Mouse (Mus musculus): ENCODE results near the gene Pcdh7. TPM values are rescaled to one million over a fixed set of nuclear protein-coding genes. Genes with fewer than 3 reads are reported as not detected.
"Not testable (repeated sequence)": the region's sequence is repeated elsewhere in the genome, so short reads cannot be mapped to it uniquely, and the experiment has no call there.

Gene Pcdh7
- polyA plus RNA-seq (2015; fragmentation: Nextera tagmentation; extraction: Ambion mirVana), result 11.3 and 11.7 TPM in 2 replicates

DNA sequence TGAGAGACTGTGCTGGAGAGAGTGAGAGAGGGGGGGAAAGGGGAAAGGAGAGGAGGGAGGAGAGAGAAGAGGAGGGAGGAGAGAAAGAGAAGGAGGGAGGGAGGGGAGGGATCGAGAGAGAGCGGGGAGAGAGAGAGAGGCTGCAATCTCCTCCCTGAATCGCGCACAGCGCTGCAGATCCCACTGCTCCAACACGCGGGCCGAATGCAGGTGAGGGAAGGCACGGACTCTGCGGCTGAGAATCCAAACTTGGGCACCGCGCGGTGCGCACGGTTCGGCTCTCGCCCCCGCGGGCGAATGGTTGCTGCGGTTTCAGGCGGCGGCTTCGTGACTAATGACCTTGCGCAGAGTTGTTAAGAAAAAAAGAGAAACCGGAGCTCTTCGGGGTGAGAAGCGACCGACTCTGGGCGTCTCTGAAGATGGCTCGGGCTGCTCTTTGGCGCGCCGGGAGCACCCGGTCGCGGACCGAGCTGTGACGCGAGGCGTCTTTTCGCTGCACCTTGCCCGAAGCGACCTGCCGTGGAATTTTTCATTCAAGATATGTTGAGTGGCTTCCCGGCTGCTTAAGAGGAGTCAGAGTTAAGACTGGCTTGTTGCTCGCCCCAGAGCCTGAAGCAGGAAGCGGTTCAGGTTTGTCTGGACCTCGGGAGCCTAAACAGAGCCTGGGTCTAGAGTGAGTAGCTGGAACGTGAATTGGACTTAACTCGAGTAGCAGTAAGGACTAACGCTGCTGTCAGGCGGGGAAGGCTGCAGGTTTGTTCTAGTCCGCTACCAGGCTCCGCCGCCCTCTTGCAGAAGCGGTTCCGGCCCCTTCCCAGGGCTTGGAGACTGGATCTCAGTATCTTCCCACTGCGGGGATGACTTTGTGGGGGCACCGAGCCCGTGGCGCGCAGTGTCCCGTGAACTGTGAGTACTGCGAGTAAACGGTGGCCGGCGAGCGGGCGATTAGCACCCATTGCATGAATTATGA, at the start of gene Pcdh7:
Gene Pcdh7 (plus strand): TSS at position 62 of the 970 bp plus-strand sequence.
- peak within 1 kb of the TSS; percentile 65 for H3K9ac ChIP-seq
- peak within 1 kb of the TSS; percentile 69 for H3K4me3 ChIP-seq (replicated peaks)
- peak within 1 kb of the TSS; percentile 93 for H3K4me2 ChIP-seq (replicated peaks)
- under 1% methylated on average over 69 of the region's 70 CpGs for WGBS
- no peaks in the 10 kb centered on the region for H3K36me3 ChIP-seq
- ATAC-seq (ENCODE audit: insufficient number of reproducible peaks, low FRiP score, low TSS enrichment, low read depth), result peak; percentile 65
- H3K27ac ChIP-seq (replicated peaks), result peak within 1 kb of the TSS; percentile 97
- no peaks in the 10 kb centered on the region for H3K9me3 ChIP-seq (replicated peaks)
- no peaks in the 10 kb centered on the region for H3K27me3 ChIP-seq
- H3K4me1 ChIP-seq, result peaks cover 34% of the 10 kb centered on the region

DNA sequence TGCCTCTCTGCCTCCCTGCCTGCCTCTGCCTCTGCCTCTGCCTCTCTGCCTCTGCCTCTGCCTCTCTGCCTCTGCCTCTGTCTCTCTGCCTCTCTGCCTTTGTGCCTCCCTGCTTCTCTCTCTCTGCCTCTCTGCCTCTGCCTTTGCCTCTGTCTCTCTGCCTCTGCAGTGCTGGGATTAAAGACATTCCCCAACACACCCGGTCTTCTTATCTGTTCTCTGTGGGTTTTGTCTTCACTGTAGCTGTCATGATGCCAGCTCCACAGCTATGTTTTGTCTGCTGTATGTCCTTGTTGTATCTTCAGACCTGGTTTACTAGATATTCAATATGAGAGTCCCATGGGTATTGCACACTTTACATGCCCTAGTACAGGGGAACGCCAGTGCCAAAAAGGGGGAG, 40.8 kb upstream of the Pcdh7 start:
- H3K27ac ChIP-seq (replicated peaks); H3K27me3 ChIP-seq; H3K4me1 ChIP-seq; H3K4me2 ChIP-seq (replicated peaks); H3K9ac ChIP-seq; H3K4me3 ChIP-seq (replicated peaks); H3K9me3 ChIP-seq (replicated peaks); H3K36me3 ChIP-seq; ATAC-seq (ENCODE audit: insufficient number of reproducible peaks, low FRiP score, low TSS enrichment, low read depth): not testable (repeated sequence)
- WGBS, result 56% methylated on average over 2 of the region's 2 CpGs

DNA sequence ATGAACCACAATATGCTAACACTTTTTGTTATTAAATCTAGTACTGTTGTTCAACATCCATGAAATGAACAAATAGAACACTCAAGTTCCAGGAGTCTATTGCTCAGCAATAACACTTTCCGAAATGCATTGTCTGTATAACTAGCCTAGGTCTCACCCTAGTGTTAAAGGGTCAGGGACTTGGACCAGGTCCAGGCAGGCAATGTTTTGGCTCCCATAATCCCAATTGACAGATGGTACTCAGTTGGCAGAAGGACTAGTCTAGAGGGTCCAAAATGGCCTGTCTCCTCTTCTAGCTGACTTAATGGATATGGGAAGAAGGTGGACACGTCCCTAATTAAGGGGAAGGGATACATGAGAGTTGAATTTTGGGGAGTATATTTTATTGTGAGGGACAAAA, 9.4 kb upstream of the Pcdh7 start:
- Histone ChIP-seq H3K9ac (no peak overlapping the region), H3K27ac (replicated peaks) (no peak overlapping the region), H3K36me3 (no peaks in the 10 kb centered on the region), H3K9me3 (replicated peaks) (no peaks in the 10 kb centered on the region), H3K4me2 (replicated peaks) (no peak overlapping the region), H3K27me3 (no peaks in the 10 kb centered on the region), H3K4me3 (replicated peaks) (no peak overlapping the region), H3K4me1 (no peaks in the 10 kb centered on the region)
- ATAC-seq (ENCODE audit: insufficient number of reproducible peaks, low FRiP score, low TSS enrichment, low read depth), result no peak
- 72% methylated on average over 2 of the region's 2 CpGs for WGBS

DNA sequence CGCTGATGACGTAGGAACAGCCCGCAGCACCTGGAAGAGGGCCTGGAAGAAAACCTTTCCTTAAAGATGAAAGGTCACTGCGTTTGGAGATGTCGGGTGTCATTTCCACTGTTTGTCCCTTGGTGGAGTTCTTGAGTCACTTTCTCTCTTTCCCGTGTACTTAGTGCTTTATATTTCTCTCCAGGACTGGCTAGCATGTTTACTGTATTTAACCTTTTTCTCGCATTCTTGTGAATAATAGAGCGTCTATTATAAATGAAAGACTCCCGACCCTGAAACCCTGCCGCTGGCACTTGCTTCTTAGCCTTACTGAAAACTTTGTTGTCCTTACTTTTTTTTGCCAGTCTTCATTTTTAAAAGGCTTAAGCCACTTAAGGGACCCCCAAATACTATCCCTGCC, 3.8 kb upstream of the Pcdh7 start:
- Histone ChIP-seq H3K4me1 (0 out of 2 replicates have a peak, but pooled peaks cover 4% of the 10 kb centered on the region), H3K4me2 (replicated peaks) (peak overlapping the region; percentile 93), H3K9me3 (replicated peaks) (no peaks in the 10 kb centered on the region), H3K9ac (no peak overlapping the region), H3K27ac (replicated peaks) (no peak overlapping the region; the same call in 1 of the 2 replicates), H3K4me3 (replicated peaks) (peak overlapping the region; percentile 69), H3K36me3 (no peaks in the 10 kb centered on the region), H3K27me3 (no peaks in the 10 kb centered on the region)
- ATAC-seq (ENCODE audit: insufficient number of reproducible peaks, low FRiP score, low TSS enrichment, low read depth), result no peak
- WGBS, result 1% methylated on average over 10 of the region's 10 CpGs

DNA sequence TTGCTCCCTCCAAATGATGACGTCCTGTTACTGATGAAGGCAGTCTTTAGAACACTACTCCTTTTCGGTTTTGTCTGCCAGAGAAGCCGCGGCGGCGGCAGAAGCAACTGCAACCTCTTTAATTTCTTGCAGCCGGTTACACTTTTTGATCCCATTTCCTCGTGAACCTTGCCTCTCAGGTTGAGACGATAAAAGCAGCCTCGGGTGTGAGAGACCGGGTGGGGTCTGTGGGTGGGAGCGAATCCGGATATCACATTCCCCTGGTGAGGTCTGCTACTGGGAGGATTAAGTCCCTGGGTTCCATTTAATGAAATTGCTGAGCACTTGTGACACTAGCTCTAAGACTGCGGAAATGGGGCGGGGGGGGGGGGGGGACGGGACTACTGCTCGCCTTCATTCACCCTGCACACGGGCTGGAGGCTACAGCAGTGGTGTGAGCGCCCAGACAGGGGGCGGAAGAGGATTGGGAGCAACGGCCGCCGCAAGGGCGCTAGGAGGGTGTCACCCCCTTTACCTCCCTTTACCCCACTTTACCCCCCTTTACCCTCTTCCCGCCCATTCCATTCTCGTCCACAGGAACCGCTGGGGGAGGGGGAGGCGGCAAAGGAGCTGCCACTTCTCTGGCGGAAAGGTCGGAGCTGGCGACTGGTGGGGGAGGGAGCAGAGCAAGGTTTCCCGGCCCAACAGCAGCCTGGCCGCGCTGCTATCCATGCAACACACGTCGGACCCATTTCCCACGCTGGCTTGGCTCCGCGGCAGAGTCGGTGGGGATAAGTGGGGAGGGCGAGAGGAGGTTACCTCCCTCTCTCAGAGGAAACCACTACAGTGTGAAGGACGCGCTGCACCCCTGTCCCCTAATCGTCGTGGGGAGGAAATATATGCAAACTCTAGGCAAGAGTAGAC, 2.9 kb upstream of the Pcdh7 start:
- WGBS, result under 1% methylated on average over 42 of the region's 45 CpGs
- Histone ChIP-seq H3K36me3 (no peaks in the 10 kb centered on the region), H3K27ac (replicated peaks) (peak overlapping the region; percentile 97), H3K4me3 (replicated peaks) (peak overlapping the region; percentile 69), H3K9ac (peak overlapping the region; percentile 65), H3K4me2 (replicated peaks) (peak overlapping the region; percentile 93), H3K9me3 (replicated peaks) (no peaks in the 10 kb centered on the region), H3K4me1 (peaks cover 13% of the 10 kb centered on the region; the same call in 1 of the 2 replicates), H3K27me3 (no peaks in the 10 kb centered on the region)
- ATAC-seq (ENCODE audit: insufficient number of reproducible peaks, low FRiP score, low TSS enrichment, low read depth), result peak; percentile 27

DNA sequence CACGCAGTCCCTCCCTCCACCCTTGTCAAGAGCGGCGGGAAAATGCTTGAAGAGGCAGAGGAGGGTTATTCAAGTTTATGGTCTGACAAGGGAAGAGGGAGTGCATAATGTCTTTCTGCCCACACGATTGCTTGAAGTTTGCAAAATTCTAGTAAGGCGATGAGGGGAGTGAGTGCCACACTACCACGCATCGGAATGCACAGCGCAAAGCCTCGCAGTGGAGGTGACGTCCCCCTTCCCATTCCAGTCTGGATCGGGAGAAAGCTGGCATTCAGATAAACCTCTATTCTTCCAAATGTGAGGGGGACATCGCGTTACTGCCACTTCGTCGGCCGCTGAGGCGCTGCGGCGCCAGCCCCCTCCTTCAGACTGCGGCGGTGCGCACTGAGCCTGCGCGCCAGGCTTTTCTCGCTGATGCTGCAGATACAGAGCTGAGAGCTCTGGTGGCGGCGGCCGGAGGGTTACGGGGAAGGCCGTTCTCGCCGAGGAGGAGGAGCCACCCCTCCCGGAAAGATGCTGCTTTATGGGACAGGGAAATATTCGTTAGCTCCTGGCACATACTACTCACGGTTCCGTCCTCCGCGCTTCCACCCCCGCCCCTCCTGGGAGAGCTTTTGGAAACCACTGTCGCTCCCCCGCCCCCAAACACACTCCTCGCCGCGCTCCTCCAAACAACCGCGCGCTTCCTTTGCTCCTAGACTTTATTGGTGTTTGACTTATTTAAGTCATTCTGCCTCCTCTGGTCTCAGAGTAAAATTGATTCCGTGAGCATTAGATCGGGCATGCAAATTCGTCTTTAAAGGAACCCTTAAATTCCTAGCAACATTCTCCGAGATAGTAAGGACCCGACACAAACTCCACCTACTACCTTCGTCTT, 2.0 kb upstream of the Pcdh7 start:
- under 1% methylated on average over 53 of the region's 53 CpGs for WGBS
- H3K36me3 ChIP-seq, result no peaks in the 10 kb centered on the region
- peak; percentile 67 for ATAC-seq (ENCODE audit: insufficient number of reproducible peaks, low FRiP score, low TSS enrichment, low read depth)
- peaks cover 22% of the 10 kb centered on the region for H3K4me1 ChIP-seq
- peak overlapping the region; percentile 69 for H3K4me3 ChIP-seq (replicated peaks)
- peak overlapping the region; percentile 97 for H3K27ac ChIP-seq (replicated peaks)
- H3K27me3 ChIP-seq, result no peaks in the 10 kb centered on the region
- H3K9ac ChIP-seq, result peak overlapping the region; percentile 65
- peak overlapping the region; percentile 93 for H3K4me2 ChIP-seq (replicated peaks)
- H3K9me3 ChIP-seq (replicated peaks), result no peaks in the 10 kb centered on the region

DNA sequence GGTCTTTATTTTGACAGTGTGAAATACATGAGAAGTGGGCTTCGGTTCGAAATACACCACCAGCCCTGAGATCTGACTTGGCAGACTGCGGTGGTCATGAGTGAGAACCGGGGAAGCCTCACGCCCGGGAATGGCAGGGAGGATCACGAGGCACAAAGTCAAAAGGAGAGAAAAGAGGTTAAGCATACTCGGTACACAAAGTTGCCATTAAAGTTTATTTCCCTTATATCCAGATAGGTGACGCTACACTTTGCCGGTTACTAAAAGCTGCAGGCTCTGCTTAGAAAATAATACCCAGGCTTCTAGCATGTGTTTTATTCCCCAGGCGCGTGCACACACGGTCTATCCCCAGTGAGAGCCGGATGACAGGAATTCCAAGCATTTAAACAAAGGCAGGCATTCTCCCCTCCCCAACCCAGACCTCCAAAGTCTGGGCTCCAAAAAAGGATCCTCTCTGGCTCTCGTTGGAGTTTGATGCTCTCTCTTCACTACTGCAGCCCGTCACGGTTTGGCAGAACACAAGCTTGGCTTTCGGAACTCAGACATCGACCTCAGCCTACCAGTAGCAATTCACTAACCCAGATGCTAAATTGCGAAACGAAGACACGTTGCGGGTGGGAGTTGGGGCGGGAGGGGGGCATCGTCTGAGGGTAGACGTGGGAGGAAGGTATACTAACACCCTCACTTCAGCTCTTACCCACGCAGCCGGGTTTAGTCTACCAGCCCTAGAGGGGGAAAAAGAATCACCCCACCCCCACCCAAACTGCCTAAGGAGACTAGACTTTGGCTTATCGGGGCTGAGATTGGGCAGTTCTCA, 1.1 kb upstream of the Pcdh7 start:
- WGBS, result 0% methylated on average over 29 of the region's 29 CpGs
- Histone ChIP-seq H3K36me3 (no peaks in the 10 kb centered on the region), H3K9ac (peak overlapping the region; percentile 65), H3K4me1 (peaks cover 31% of the 10 kb centered on the region), H3K4me3 (replicated peaks) (peak overlapping the region; percentile 69), H3K4me2 (replicated peaks) (peak overlapping the region; percentile 93), H3K27ac (replicated peaks) (peak overlapping the region; percentile 97), H3K9me3 (replicated peaks) (no peaks in the 10 kb centered on the region), H3K27me3 (no peaks in the 10 kb centered on the region)
- 0 out of 2 replicates have a peak, but pooled peaks have one; percentile 4 for ATAC-seq (ENCODE audit: insufficient number of reproducible peaks, low FRiP score, low TSS enrichment, low read depth)

DNA sequence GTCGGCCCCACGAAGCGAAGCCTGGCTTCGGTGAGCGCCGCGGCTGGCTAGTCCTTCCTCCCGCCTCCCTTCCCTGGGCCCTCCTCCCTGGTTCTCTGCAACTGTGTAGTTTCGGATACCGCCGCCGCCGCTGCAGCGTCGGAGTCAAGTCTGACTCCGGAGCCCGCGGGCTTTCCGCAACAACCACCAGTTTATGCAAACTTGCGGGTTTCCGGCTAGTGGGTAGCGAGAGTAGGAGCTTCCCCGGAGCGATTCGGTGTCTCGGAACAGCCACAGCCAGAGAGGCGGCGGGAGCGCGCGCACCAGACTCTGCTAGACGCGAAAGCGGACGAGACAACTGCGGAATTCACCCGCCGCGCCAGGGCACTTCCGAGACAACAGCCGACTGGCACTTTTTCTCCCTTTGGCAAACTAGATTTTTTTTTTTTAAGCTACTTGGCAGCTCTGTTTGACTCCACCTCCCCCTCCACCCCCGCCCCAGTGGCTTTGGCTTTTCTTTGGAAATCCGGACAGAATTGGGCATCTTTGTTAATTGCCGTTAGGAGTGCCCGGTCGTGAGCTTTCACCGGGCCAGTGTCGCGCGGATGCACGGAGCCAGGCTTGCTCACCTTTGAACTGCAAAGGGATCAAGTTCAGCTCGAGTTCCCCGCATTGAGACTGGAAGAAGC, 395 bp upstream of the Pcdh7 start:
- Histone ChIP-seq H3K27me3 (no peaks in the 10 kb centered on the region), H3K9ac (peak overlapping the region; percentile 65), H3K4me1 (peaks cover 34% of the 10 kb centered on the region), H3K36me3 (no peaks in the 10 kb centered on the region), H3K4me3 (replicated peaks) (peak overlapping the region; percentile 69), H3K9me3 (replicated peaks) (no peaks in the 10 kb centered on the region), H3K4me2 (replicated peaks) (peak overlapping the region; percentile 93), H3K27ac (replicated peaks) (peak overlapping the region; percentile 97)
- peak; percentile 11; the same call in 1 of the 2 replicates for ATAC-seq (ENCODE audit: insufficient number of reproducible peaks, low FRiP score, low TSS enrichment, low read depth)
- under 1% methylated on average over 53 of the region's 53 CpGs for WGBS

DNA sequence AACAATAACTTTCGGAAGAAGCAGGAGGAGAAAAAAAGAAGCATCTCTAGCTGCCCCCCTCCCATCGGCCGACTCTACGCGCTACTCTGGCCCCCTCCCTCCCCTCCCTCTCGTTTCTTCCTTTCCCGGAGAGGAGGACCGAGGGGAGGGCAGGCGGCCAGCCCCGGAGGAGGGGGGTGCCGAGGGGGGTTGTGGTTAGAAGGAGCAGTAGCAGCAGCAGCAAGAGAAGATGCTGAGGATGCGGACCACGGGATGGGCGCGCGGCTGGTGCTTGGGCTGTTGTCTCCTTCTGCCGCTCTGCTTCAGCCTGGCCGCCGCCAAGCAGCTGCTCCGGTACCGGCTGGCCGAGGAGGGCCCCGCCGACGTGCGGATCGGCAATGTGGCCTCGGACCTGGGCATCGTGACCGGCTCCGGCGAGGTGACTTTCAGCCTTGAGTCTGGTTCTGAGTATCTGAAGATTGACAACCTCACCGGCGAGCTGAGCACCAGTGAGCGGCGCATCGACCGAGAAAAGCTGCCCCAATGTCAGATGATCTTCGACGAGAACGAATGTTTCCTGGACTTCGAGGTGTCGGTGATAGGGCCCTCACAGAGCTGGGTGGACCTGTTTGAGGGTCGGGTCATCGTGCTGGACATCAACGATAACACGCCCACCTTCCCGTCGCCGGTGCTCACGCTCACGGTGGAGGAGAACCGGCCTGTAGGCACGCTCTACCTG, 1.3 kb downstream of the Pcdh7 start:
- ATAC-seq (ENCODE audit: insufficient number of reproducible peaks, low FRiP score, low TSS enrichment, low read depth), result no peak
- peak overlapping the region; percentile 97 for H3K27ac ChIP-seq (replicated peaks)
- under 1% methylated on average over 51 of the region's 54 CpGs for WGBS

More for the DNA sequence above, 1.3 kb downstream of the Pcdh7 start:
- Histone ChIP-seq H3K9ac (peak overlapping the region; percentile 65), H3K4me3 (replicated peaks) (peak overlapping the region; percentile 69), H3K4me2 (replicated peaks) (peak overlapping the region; percentile 93), H3K27me3 (no peaks in the 10 kb centered on the region), H3K9me3 (replicated peaks) (no peaks in the 10 kb centered on the region), H3K36me3 (no peaks in the 10 kb centered on the region), H3K4me1 (peaks cover 32% of the 10 kb centered on the region)

All from embryonic facial prominence, embryonic 15.5 days (tissue).